Mouse (Mus musculus): ENCODE measurements at regions not wholly inside any gene's neighbourhood (a gene's known extent, or its start where the extent isn't known, plus 50 kb on each side); places are given as distances from the start of the nearest gene placed in this dataset.

DNA sequence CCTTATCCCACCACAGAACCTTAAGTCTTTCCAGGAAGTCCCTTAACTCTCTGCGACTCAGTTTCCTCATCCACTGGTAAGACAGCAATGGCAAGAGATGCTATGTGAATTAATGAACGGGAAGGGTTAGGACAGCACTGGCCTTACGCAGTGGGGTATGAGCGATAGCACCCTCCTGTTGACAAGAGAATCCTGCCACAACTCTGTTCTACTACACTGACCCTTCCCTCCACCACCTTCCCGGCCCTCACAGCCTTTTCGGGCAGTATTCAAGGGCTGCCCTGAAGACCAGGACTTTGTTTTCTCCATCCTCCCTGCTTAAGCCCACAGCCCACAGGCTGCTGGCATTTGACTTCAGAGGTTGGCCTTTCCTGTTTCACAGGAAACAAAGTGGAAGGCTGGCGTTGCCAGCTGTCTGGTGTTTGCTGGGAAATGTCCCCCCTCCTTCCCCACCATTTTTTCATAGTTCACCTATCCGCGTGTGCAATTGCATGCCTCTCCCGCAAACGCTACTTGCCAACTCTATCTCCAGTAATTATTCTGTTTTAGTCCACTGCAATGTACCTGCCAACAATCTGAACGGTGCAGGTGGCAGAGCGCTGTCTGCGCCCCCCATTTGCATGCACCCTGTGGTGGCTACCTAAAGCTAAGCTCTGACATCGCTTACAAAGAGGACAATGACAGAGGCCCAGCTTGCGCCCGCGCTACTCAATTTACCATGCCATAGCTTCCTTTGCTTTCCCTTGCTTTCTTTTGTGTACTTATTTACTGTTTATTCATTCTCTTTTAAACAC lies 251.2 kb upstream of the Sp8 start:
- no peaks in the 10 kb centered on the region for H3K27me3 ChIP-seq (ENCODE audit: control insufficient read depth, insufficient read depth, low read length)
- H3K4me2 ChIP-seq: peak overlapping the region; percentile 46
- H3K9ac ChIP-seq (ENCODE audit: low read length): 0 out of 2 replicates have a peak overlapping the region, but pooled peaks have one; percentile 5
- no peak overlapping the region for H3K4me3 ChIP-seq (ENCODE audit: low read depth, low read length)
- H3K4me1 ChIP-seq (ENCODE audit: control insufficient read depth, insufficient read depth, low read length): peaks cover 4% of the 10 kb centered on the region
- H3K9me3 ChIP-seq (ENCODE audit: control insufficient read depth, low read length): no peaks in the 10 kb centered on the region
- WGBS: 22% methylated on average over 18 of the region's 18 CpGs
- peak; percentile 89 for DNase-seq (ENCODE audit: low spot score, missing footprints)
- no peak overlapping the region for H3K27ac ChIP-seq (ENCODE audit: low read depth, low read length)
- peak; percentile 69 for ATAC-seq (ENCODE audit: low FRiP score)
- H3K36me3 ChIP-seq (ENCODE audit: control insufficient read depth, insufficient read depth, low read length): no peaks in the 10 kb centered on the region

DNA sequence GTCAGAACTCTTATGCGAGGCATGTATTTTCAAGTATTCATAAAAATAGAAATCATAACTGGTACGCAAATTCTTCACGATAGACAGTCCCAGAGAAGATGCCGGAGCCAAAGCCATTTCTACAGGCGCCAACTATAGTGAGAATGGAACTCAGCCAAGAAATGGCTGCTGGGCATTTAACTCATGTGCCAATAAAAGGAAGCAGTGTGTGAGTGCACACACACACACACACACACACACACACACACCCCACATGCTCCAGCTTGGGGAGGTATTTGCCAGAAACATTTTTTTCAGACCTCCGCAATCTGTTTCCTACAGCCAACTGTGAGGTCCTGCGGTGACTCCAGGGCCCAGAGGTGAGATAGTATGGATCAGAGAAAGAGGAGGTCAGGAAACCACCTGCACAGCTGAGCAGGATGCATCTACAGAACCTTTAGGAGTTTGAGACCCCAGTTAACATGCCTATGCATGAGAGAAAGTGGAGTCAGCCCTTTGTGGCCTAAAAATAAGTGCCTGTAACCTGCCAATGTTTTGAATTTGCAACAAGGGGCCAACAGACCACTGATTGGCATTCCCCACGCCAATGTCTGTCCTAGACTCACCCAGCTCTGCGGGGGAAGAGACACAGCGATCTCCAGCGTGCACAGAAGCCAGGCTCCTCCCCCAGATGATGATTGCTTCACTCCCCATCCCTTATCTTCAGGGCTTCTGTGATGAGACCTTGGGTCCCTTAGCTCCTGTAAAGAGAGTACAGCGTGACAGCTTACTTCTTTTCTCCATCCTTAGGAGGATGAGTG lies 262.1 kb upstream of the Sp8 start:
- no peaks in the 10 kb centered on the region for H3K4me1 ChIP-seq (ENCODE audit: control insufficient read depth, insufficient read depth, low read length)
- ATAC-seq (ENCODE audit: low FRiP score) (no peak), DNase-seq (ENCODE audit: low spot score, missing footprints) (peak; percentile 19)
- H3K36me3 ChIP-seq (ENCODE audit: control insufficient read depth, insufficient read depth, low read length): no peaks in the 10 kb centered on the region
- H3K27ac ChIP-seq (ENCODE audit: low read depth, low read length): no peak overlapping the region
- H3K9ac ChIP-seq (ENCODE audit: low read length): no peak overlapping the region
- H3K4me3 ChIP-seq (ENCODE audit: low read depth, low read length): no peak overlapping the region
- 83% methylated on average over 12 of the region's 12 CpGs for WGBS
- H3K27me3 ChIP-seq (ENCODE audit: control insufficient read depth, insufficient read depth, low read length): no peaks in the 10 kb centered on the region
- H3K4me2 ChIP-seq: no peak overlapping the region
- no peaks in the 10 kb centered on the region for H3K9me3 ChIP-seq (ENCODE audit: control insufficient read depth, low read length)

DNA sequence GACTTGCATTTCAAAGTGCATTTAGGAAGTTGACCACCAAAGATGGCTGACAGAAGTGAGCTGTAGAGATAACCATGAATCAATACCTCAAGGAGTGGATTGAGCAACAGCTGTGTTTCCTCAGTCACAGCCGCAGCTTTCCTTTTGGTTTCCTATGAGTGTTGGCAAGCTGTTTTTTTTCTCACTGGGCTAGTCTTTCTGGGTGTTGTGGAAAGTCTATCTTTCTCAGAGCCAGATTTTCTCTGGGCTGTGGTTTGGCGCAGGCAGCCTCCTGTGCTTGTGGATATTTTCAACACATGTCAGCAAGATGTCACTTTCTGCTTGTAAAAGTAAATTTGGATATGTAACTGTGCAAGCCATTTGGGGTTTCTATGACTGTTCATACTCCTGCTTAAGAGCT lies 268.6 kb upstream of the Sp4 start:
- H3K4me2 ChIP-seq: no peak overlapping the region
- no peaks in the 10 kb centered on the region for H3K4me1 ChIP-seq (ENCODE audit: control insufficient read depth, insufficient read depth, low read length)
- WGBS: 95% methylated on average over 2 of the region's 2 CpGs
- H3K4me3 ChIP-seq (ENCODE audit: low read depth, low read length): no peak overlapping the region
- H3K9me3 ChIP-seq (ENCODE audit: control insufficient read depth, low read length): no peaks in the 10 kb centered on the region
- no peaks in the 10 kb centered on the region for H3K36me3 ChIP-seq (ENCODE audit: control insufficient read depth, insufficient read depth, low read length)
- no peak for DNase-seq (ENCODE audit: low spot score, missing footprints)
- H3K9ac ChIP-seq (ENCODE audit: low read length): no peak overlapping the region
- no peak for ATAC-seq (ENCODE audit: low FRiP score)
- H3K27me3 ChIP-seq (ENCODE audit: control insufficient read depth, insufficient read depth, low read length): no peaks in the 10 kb centered on the region
- no peak overlapping the region for H3K27ac ChIP-seq (ENCODE audit: low read depth, low read length)

DNA sequence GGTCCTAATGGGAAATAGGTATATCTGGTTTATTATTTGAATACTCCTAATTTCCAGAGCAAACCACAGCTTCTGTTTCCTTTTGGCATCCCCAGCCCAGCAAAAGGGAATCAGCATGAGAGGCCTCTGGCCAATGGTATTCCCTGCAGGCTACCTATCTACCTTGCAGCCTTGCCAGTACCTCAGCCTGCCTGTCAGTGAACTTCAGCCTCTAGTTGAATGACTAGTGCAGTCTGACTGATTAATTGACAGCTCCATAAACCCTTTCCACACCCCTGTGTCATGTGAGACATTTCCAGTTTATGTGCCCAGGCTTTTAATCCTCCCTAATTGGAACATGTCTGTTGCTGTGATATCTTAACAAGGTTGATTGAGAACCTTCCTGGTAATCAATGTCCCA lies 265.4 kb upstream of the Sp4 start:
- no peaks in the 10 kb centered on the region for H3K36me3 ChIP-seq (ENCODE audit: control insufficient read depth, insufficient read depth, low read length)
- H3K27me3 ChIP-seq (ENCODE audit: control insufficient read depth, insufficient read depth, low read length): no peaks in the 10 kb centered on the region
- H3K27ac ChIP-seq (ENCODE audit: low read depth, low read length): no peak overlapping the region
- ATAC-seq (ENCODE audit: low FRiP score) (no peak), DNase-seq (ENCODE audit: low spot score, missing footprints) (no peak)
- no peaks in the 10 kb centered on the region for H3K9me3 ChIP-seq (ENCODE audit: control insufficient read depth, low read length)
- H3K4me2 ChIP-seq: no peak overlapping the region
- H3K9ac ChIP-seq (ENCODE audit: low read length): no peak overlapping the region
- no peak overlapping the region for H3K4me3 ChIP-seq (ENCODE audit: low read depth, low read length)
- H3K4me1 ChIP-seq (ENCODE audit: control insufficient read depth, insufficient read depth, low read length): no peaks in the 10 kb centered on the region

DNA sequence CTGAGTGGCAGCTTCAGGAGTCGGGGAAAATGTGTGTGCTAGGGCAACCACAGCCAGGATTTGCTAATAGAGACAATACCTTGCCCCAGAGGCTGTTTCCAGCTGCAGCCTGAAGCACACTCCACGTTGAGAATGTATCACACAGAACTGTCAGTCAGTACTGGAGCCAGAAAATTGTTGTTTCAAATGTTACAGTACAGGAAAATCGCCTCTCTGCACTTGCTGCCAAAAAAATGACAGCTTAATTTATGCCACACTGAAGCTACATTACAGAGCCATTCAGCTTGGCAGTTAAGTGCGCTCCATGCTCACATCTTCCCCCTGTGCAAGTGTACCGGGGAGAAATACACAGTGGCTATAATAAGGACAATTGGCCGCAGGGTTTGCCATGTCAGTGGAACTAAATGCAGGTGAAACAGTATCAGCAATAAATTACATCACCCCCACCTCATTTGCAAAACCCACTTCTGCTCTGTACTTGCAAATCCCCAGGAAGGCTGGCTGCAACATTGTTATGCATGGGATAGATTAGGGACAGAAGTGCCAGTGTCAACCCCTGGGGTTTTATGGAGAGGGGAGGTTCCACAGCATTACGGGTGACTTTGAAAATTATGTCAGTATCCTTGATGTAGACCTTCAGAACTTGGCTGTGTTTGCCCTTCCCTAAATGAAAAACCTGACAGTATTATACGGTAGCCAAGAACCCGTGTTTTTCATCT lies 263.3 kb upstream of the Sp4 start:
- H3K4me1 ChIP-seq (ENCODE audit: control insufficient read depth, insufficient read depth, low read length): no peaks in the 10 kb centered on the region
- H3K9ac ChIP-seq (ENCODE audit: low read length): no peak overlapping the region
- no peak overlapping the region for H3K4me3 ChIP-seq (ENCODE audit: low read depth, low read length)
- H3K9me3 ChIP-seq (ENCODE audit: control insufficient read depth, low read length): no peaks in the 10 kb centered on the region
- H3K27me3 ChIP-seq (ENCODE audit: control insufficient read depth, insufficient read depth, low read length): no peaks in the 10 kb centered on the region
- no peak overlapping the region for H3K27ac ChIP-seq (ENCODE audit: low read depth, low read length)
- no peak for ATAC-seq (ENCODE audit: low FRiP score)
- no peaks in the 10 kb centered on the region for H3K36me3 ChIP-seq (ENCODE audit: control insufficient read depth, insufficient read depth, low read length)
- 42% methylated on average over 9 of the region's 9 CpGs for WGBS
- H3K4me2 ChIP-seq: no peak overlapping the region
- no peak for DNase-seq (ENCODE audit: low spot score, missing footprints)

DNA sequence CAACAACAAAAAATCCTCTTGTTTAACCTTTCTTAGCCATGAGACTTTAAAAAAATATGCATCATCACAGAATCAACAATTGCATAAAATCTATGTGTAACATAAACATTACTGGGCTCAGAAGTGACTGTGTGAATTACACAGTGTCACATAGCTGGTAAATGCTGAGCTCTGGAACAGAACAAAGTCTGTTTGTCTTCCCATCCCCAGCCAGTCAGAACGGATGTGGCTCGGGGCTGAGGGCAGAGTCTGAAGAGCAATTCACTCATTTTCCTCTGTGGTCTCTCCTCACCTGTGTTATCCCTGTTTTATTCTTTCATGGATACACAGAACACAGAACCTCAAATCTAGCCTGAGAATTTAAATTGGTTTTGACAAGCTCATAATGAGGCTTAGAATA lies 261.0 kb upstream of the Sp4 start:
- no peak for ATAC-seq (ENCODE audit: low FRiP score)
- H3K9me3 ChIP-seq (ENCODE audit: control insufficient read depth, low read length): no peaks in the 10 kb centered on the region
- H3K4me3 ChIP-seq (ENCODE audit: low read depth, low read length): no peak overlapping the region
- no peaks in the 10 kb centered on the region for H3K27me3 ChIP-seq (ENCODE audit: control insufficient read depth, insufficient read depth, low read length)
- H3K9ac ChIP-seq (ENCODE audit: low read length): no peak overlapping the region
- no peaks in the 10 kb centered on the region for H3K36me3 ChIP-seq (ENCODE audit: control insufficient read depth, insufficient read depth, low read length)
- no peaks in the 10 kb centered on the region for H3K4me1 ChIP-seq (ENCODE audit: control insufficient read depth, insufficient read depth, low read length)
- no peak overlapping the region for H3K27ac ChIP-seq (ENCODE audit: low read depth, low read length)
- no peak for DNase-seq (ENCODE audit: low spot score, missing footprints)
- H3K4me2 ChIP-seq: no peak overlapping the region
- WGBS: 59% methylated on average over 2 of the region's 2 CpGs

DNA sequence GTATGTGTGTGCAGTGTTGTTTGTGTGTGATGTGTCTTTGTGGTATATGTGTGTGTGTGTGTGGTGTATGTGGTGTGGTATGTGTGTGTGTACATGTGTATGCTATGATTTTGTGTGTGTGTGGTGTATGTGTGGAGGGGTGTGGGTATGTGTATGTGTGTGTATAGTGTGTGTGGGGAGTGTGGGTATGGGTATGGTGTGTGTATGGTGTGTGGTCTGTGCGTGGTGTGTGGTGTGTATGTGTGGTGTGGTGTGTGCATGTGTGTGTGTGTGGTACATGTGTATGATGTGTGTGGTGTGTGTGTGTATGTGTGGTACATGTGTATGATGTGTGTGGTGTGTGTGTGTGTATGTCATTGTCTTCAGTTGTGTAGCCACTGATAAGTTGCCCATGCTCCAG lies 247.8 kb upstream of the Sp4 start:
- ATAC-seq (ENCODE audit: low FRiP score): peak; percentile 50; the same call in 1 of the 2 replicates
- no peaks in the 10 kb centered on the region for H3K36me3 ChIP-seq (ENCODE audit: control insufficient read depth, insufficient read depth, low read length)
- H3K27me3 ChIP-seq (ENCODE audit: control insufficient read depth, insufficient read depth, low read length): no peaks in the 10 kb centered on the region
- H3K9me3 ChIP-seq (ENCODE audit: control insufficient read depth, low read length): no peaks in the 10 kb centered on the region
- no peak overlapping the region for H3K4me3 ChIP-seq (ENCODE audit: low read depth, low read length)
- H3K4me1 ChIP-seq (ENCODE audit: control insufficient read depth, insufficient read depth, low read length): no peaks in the 10 kb centered on the region
- H3K4me2 ChIP-seq: no peak overlapping the region
- WGBS: 86% methylated on average over 1 of the region's 1 CpGs
- H3K27ac ChIP-seq (ENCODE audit: low read depth, low read length): no peak overlapping the region
- no peak overlapping the region for H3K9ac ChIP-seq (ENCODE audit: low read length)
- no peak for DNase-seq (ENCODE audit: low spot score, missing footprints)

DNA sequence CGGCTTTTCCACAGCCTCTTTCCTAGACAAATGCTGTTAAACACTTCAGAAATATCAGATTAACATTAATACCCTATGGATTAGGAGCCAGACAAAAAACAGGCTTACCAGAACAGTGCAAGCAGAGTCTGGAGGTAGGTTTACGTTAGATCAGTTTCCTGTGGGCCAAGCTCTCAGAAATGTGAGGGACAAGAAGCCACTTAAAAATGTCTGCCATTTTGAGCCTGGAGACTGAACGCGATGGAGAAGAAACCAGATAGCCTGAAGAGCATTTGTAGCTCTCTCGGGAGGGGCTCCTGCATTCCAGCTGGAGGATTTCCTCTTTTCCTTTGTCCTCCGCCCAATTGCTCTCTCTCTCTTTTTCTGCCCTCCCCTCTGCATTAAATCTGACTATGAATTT lies 239.1 kb upstream of the Sp4 start:
- Histone ChIP-seq H3K27me3 (ENCODE audit: control insufficient read depth, insufficient read depth, low read length) (no peaks in the 10 kb centered on the region), H3K9me3 (ENCODE audit: control insufficient read depth, low read length) (no peaks in the 10 kb centered on the region), H3K9ac (ENCODE audit: low read length) (no peak overlapping the region), H3K36me3 (ENCODE audit: control insufficient read depth, insufficient read depth, low read length) (no peaks in the 10 kb centered on the region), H3K27ac (ENCODE audit: low read depth, low read length) (no peak overlapping the region), H3K4me1 (ENCODE audit: control insufficient read depth, insufficient read depth, low read length) (no peaks in the 10 kb centered on the region; the same call in 1 of the 2 replicates), H3K4me2 (no peak overlapping the region), H3K4me3 (ENCODE audit: low read depth, low read length) (no peak overlapping the region)
- no peak for DNase-seq (ENCODE audit: low spot score, missing footprints)
- 31% methylated on average over 6 of the region's 6 CpGs for WGBS
- no peak for ATAC-seq (ENCODE audit: low FRiP score)

DNA sequence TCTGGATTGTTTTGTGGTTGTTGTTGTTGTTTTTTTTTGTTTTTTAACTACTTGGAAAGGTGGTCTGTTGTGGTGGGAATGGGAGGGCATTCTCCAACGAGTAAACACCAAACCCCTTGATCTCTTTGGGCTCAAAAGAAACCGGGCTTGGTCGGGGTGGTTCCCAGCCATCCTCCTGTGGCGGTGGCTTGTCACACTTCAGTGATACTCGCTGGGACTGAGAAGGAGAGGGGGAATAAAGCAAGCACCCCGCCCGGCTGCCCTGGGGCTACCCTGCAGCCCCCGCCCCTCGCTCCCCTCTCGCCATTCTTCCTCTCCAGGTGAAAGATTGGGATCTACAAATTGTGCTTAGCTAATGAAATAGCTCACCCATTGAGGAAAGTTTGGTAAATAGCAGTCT lies 229.3 kb upstream of the Sp4 start:
- no peak for DNase-seq (ENCODE audit: low spot score, missing footprints)
- Histone ChIP-seq H3K4me3 (ENCODE audit: low read depth, low read length) (peak overlapping the region; percentile 1; the same call in 1 of the 2 replicates), H3K27ac (ENCODE audit: low read depth, low read length) (no peak overlapping the region), H3K9me3 (ENCODE audit: control insufficient read depth, low read length) (no peaks in the 10 kb centered on the region), H3K9ac (ENCODE audit: low read length) (no peak overlapping the region), H3K4me2 (peak overlapping the region; percentile 44), H3K36me3 (ENCODE audit: control insufficient read depth, insufficient read depth, low read length) (no peaks in the 10 kb centered on the region), H3K27me3 (ENCODE audit: control insufficient read depth, insufficient read depth, low read length) (peaks cover 22% of the 10 kb centered on the region), H3K4me1 (ENCODE audit: control insufficient read depth, insufficient read depth, low read length) (peaks cover 6% of the 10 kb centered on the region; the same call in 1 of the 2 replicates)
- WGBS: 1% methylated on average over 10 of the region's 10 CpGs
- no peak; the same call in 1 of the 2 replicates for ATAC-seq (ENCODE audit: low FRiP score)
